Mouse (Mus musculus) heart, embryonic 10.5 days (tissue): ENCODE measurements around the gene Rps5. TPM values are rescaled to one million over a fixed set of nuclear protein-coding genes. Genes with fewer than 3 reads are reported as not detected.
"Not testable (repeated sequence)": the region's sequence is repeated elsewhere in the genome, so short reads cannot be mapped to it uniquely, and the experiment has no call there.

ENCODE experiments used
- DNase-seq: peaks from one replicate; pipeline ENCODE4 v3.0.0-alpha.2; 2017; ENCODE audit warnings: low spot score
- H3K27ac ChIP-seq: fragments of 300-500 bp; sonication (generic); 2 replicates; pipeline ENCODE4 v1.5.1; 2016; ENCODE audit warnings: mild to moderate bottlenecking
- H3K27me3 ChIP-seq: fragments of 300-500 bp; sonication (generic); 2 replicates; pipeline ENCODE4 v1.6.1; 2016; ENCODE audit warnings: mild to moderate bottlenecking; ENCODE audit not compliant: poor library complexity, insufficient read depth, severe bottlenecking
- H3K36me3 ChIP-seq: fragments of 300-500 bp; sonication (generic); 2 replicates; pipeline ENCODE4 v1.6.1; 2016; ENCODE audit warnings: mild to moderate bottlenecking, moderate library complexity
- H3K4me1 ChIP-seq: fragments of 300-500 bp; sonication (generic); 2 replicates; pipeline ENCODE4 v1.6.1; 2016; ENCODE audit warnings: mild to moderate bottlenecking
- H3K4me3 ChIP-seq: fragments of 300-500 bp; sonication (generic); 2 replicates; pipeline ENCODE4 v1.5.1; 2016; ENCODE audit warnings: mild to moderate bottlenecking, moderate library complexity
- H3K9me3 ChIP-seq: fragments of 300-500 bp; sonication (generic); 2 replicates; pipeline ENCODE4 v1.6.1; 2016; ENCODE audit warnings: mild to moderate bottlenecking, moderate library complexity
- WGBS: fragments of 180-500 bp; shearing (Covaris S2); methylation state at CpG from one replicate; pipeline ENCODE4 v1.1.7; 2016; 5-methylcytosine and 5-hydroxymethylcytosine counted together
- polyA plus RNA-seq: library from polyadenylated mRNA; unstranded; fragments of >200 nt; fragmentation: Nextera tagmentation; extraction: Ambion mirVana; gene quantifications from 2 replicates; pipeline ENCODE4 v1.2.1, GENCODE M21; 2016

Gene Rps5
- polyA plus RNA-seq, 1 experiment from 2014 or later, result 793 TPM

- no peak for DNase-seq
- Histone ChIP-seq H3K4me1 (0 out of 2 replicates have a peak, but pooled peaks cover 7% of the 10 kb centered on the region), H3K9me3 (no peaks in the 10 kb centered on the region), H3K27me3 (no peaks in the 10 kb centered on the region), H3K4me3 (no peak overlapping the region), H3K36me3 (peaks cover 62% of the 10 kb centered on the region), H3K27ac (no peak overlapping the region)
- 82% methylated on average over 1 of the region's 1 CpGs for WGBS
Measured at GRCm38 (mm10) chr7:12905146-12905545, 16.9 kb upstream of the Rps5 start.

DNA sequence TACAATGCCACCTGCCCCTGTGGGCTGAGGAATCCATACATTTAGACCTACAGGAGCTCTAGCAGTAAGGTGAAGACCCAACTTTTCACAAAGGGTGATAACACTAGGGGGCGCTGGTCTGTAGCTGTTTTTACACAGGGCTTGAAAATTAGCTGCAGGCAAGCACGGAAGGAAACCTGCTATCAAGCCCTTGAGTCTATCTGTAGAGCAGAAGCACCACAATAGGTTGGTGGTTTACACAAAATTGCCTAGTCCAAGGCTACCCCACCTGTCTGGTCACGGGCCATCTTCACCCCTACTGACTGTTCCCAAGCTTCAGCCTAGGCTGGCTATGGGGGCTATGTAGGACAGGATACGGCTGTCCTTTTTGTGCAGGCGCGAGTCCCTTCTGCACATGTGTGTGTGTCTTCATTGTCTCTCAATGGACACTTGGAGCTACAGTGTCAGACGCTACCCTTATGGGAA is 12.6 kb upstream of the Rps5 start:
- DNase-seq, result peak; percentile 86
- Histone ChIP-seq H3K36me3 (peaks cover 41% of the 10 kb centered on the region), H3K27me3 (no peaks in the 10 kb centered on the region), H3K4me1 (0 out of 2 replicates have a peak, but pooled peaks cover 7% of the 10 kb centered on the region), H3K4me3 (peak overlapping the region; percentile 62), H3K9me3 (no peaks in the 10 kb centered on the region), H3K27ac (peak overlapping the region; percentile 91)
- WGBS, result 34% methylated on average over 7 of the region's 7 CpGs

DNA sequence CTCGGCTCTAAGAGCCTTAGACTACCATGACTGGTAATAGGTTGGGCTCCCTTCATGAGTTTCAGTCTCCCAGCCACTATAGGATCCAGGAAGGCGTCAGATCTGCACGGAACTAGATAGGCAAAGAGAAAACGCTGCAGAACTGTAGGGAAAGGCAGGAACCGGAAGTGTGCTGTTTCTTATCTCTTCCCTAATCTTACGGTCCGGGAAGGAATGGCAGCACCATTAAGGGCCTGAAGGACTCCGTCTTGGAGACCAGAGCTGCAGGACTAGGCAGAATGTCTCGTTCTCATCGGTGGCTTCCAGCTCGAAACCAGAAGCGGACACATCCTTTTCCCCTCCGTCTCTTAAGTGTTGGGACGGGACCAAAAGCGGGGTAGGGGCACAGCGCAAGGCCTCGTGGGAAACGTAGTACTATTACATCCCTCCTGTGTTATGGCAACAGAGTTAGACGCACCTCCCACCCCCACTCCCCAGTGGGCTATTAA is 11.9 kb upstream of the Rps5 start:
- peak; percentile 80 for DNase-seq
- WGBS, result 6% methylated on average over 19 of the region's 19 CpGs
- Histone ChIP-seq H3K4me3 (peak overlapping the region; percentile 62), H3K9me3 (no peaks in the 10 kb centered on the region), H3K27me3 (no peaks in the 10 kb centered on the region), H3K4me1 (0 out of 2 replicates have a peak, but pooled peaks cover 7% of the 10 kb centered on the region), H3K36me3 (peaks cover 34% of the 10 kb centered on the region), H3K27ac (peak overlapping the region; percentile 91)

DNA sequence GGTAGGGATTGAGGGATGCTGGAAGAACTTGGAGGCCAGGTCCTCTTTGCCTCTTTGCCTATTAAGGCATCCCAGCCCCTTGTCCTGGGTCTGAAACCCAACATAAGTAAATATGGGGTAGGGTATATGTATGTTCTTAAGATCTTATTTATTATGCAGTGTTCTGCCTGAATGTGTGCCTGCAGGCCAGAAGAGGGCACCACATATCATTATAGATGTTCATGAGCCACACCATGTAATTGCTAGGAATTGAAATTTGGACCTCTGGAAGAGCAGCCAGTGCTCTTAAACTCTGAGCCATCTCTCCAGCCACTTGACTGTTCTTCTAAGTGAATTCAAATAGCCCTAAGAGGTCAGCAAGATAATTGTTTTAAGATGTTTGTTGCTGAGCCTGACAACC is 8.5 kb upstream of the Rps5 start:
- no peak for DNase-seq

GRCm38 (mm10) chr7:12920495-12920894 is 1.6 kb upstream of the Rps5 start:
- WGBS, result 77% methylated on average over 7 of the region's 8 CpGs
- DNase-seq, H3K9me3 ChIP-seq, H3K4me3 ChIP-seq, H3K27me3 ChIP-seq, H3K27ac ChIP-seq: not testable (repeated sequence)
- H3K36me3 ChIP-seq, result peaks cover 24% of the 10 kb centered on the region
- H3K4me1 ChIP-seq, result peaks cover 14% of the 10 kb centered on the region; the same call in 1 of the 2 replicates

More for the DNA sequence above, 8.5 kb upstream of the Rps5 start:
- H3K4me3 ChIP-seq, result no peak overlapping the region
- H3K27me3 ChIP-seq, result no peaks in the 10 kb centered on the region
- no peak overlapping the region for H3K27ac ChIP-seq
- H3K4me1 ChIP-seq, result 0 out of 2 replicates have a peak, but pooled peaks cover 7% of the 10 kb centered on the region
- H3K9me3 ChIP-seq, result no peaks in the 10 kb centered on the region
- H3K36me3 ChIP-seq, result peaks cover 2% of the 10 kb centered on the region; the same call in 1 of the 2 replicates

DNA sequence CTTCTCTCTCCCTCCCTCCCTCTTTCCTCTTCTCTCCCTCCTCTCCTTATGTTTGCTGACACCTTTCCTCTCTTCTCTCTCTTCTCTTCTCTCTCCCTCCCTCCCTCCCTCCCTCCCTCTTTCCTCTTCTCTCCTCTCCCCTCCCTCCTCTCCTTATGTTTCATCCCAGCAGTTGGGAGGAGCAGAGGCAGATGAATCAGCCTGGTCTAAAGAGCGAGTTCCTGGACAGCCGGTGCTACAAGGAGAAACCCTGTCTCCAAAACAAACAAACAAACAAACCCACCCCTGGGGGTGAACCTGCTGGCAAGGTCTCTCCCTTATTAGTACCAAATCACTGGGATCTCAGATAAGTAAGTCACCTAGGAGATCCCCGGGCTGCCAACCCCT is 779 bp upstream of the Rps5 start:
- H3K4me1 ChIP-seq, result peaks cover 14% of the 10 kb centered on the region; the same call in 1 of the 2 replicates
- no peak for DNase-seq
- H3K9me3 ChIP-seq, result no peaks in the 10 kb centered on the region
- H3K36me3 ChIP-seq, result peaks cover 33% of the 10 kb centered on the region
- H3K27ac ChIP-seq, result peak overlapping the region; percentile 96
- peak overlapping the region; percentile 95 for H3K4me3 ChIP-seq
- H3K27me3 ChIP-seq, result no peaks in the 10 kb centered on the region
- WGBS, result 0% methylated on average over 3 of the region's 3 CpGs

- Histone ChIP-seq H3K36me3 (peaks cover 43% of the 10 kb centered on the region), H3K27me3 (no peaks in the 10 kb centered on the region), H3K4me3 (peak overlapping the region; percentile 95), H3K27ac (peak overlapping the region; percentile 96), H3K9me3 (no peaks in the 10 kb centered on the region), H3K4me1 (peaks cover 20% of the 10 kb centered on the region)
- DNase-seq, result no peak
- WGBS, result 2% methylated on average over 8 of the region's 8 CpGs
Measured at GRCm38 (mm10) chr7:12922729-12923128, 639 bp downstream of the Rps5 start.

- WGBS, result 87% methylated on average over 7 of the region's 7 CpGs
- no peak overlapping the region for H3K4me3 ChIP-seq
- H3K36me3 ChIP-seq, result peaks cover 46% of the 10 kb centered on the region
- H3K4me1 ChIP-seq, result peaks cover 29% of the 10 kb centered on the region
- no peaks in the 10 kb centered on the region for H3K9me3 ChIP-seq
- peaks cover 18% of the 10 kb centered on the region; the same call in 1 of the 2 replicates for H3K27me3 ChIP-seq
- H3K27ac ChIP-seq, result no peak overlapping the region
- DNase-seq, result no peak
Measured at GRCm38 (mm10) chr7:12926316-12926715, 4.2 kb downstream of the Rps5 start.

GRCm38 (mm10) chr7:12927191-12927680 is 5.1 kb downstream of the Rps5 start, which contains the start of gene Rnf225:
Gene Rnf225, plus strand, starts transcription at chr7:12927416.
- Histone ChIP-seq H3K27me3 (peaks cover 18% of the 10 kb centered on the region; the same call in 1 of the 2 replicates), H3K4me3 (peak within 1 kb of the TSS; percentile 62), H3K9me3 (no peaks in the 10 kb centered on the region), H3K4me1 (peaks cover 28% of the 10 kb centered on the region), H3K36me3 (peaks cover 46% of the 10 kb centered on the region), H3K27ac (peak within 1 kb of the TSS; percentile 69)
- DNase-seq, result no peak
- 22% methylated on average over 8 of the region's 8 CpGs for WGBS

DNA sequence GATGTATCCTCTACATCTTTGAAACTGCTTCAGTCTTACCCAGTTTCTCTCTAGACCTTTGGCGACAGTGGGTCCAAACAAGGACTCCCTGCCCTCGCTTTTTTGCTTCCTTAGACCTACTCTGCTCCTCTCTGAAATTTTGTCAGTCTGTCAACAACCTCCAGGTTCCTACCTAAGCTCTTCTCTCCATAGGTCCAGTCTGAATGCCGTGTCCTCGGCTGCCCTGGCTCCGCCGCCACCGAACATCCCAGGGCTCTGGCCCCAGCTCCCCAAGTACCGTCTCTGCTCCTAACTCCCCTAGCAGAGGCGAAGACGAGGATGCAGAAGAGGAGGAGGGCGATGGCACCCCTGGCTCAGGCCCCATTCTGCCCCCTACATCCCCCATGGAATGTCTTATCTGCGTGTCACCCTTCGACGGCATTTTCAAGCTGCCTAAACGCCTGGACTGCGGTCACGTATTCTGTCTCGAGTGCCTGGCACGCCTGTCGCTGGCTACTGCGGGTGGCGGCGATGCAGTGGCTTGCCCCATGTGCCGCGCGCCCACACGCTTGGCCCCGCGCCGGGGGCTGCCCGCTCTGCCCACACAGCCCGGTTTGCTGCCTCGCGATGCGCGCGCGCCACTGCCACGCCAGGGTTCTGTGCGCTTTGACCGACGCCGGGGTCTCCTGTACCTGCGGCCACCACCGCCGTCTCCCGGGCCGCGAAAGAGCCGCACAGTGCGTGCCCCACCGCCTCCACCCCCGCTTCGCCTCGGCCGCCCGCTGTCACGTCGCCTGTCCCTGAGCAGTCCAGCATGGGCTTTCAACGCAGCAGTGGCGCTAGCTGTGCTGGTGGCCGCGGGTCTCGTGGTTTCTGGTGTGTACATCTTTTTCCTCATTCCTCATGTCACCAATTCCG is 5.9 kb downstream of the Rps5 start:
- peaks cover 18% of the 10 kb centered on the region; the same call in 1 of the 2 replicates for H3K27me3 ChIP-seq
- peak overlapping the region; percentile 69 for H3K27ac ChIP-seq
- H3K4me3 ChIP-seq, result peak overlapping the region; percentile 62
- no peak for DNase-seq
- H3K9me3 ChIP-seq, result no peaks in the 10 kb centered on the region
- peaks cover 25% of the 10 kb centered on the region for H3K4me1 ChIP-seq
- peaks cover 46% of the 10 kb centered on the region for H3K36me3 ChIP-seq
- WGBS, result 3% methylated on average over 65 of the region's 65 CpGs

DNA sequence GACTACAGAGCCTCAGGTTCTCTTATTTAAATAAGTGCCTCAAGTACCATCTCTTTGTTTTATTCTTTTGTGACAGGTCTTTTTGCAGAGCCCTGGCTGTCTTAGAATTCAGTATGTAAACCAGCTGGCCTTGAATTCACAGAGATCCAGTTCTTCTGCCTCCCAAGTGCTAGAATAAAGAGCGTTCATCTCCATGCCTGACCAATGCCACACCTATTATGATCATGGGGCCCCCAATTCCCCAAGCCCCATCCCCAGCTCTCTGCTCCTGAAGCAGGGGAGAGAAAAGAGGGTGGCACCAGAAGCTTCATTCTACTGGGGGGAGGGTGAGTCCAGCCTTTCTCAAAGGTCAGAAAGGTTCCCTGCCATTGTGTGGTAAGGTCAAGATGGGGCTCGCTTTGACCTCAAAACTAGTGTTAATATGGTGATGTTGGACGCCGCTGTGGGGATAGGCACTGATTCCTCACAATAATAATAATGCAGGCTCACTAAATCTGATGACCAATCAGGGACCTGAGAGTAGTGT is 11.6 kb downstream of the Rps5 start:
- H3K36me3 ChIP-seq, result 0 out of 2 replicates have a peak, but pooled peaks cover 3% of the 10 kb centered on the region
- peaks cover 1% of the 10 kb centered on the region; the same call in 1 of the 2 replicates for H3K4me1 ChIP-seq
- no peak overlapping the region for H3K27ac ChIP-seq
- DNase-seq, result no peak
- H3K9me3 ChIP-seq, result no peaks in the 10 kb centered on the region
- H3K4me3 ChIP-seq, result no peak overlapping the region
- 81% methylated on average over 4 of the region's 4 CpGs for WGBS
- peaks cover 14% of the 10 kb centered on the region; the same call in 1 of the 2 replicates for H3K27me3 ChIP-seq

- no peak overlapping the region for H3K27ac ChIP-seq
- H3K4me1 ChIP-seq, result no peaks in the 10 kb centered on the region
- H3K4me3 ChIP-seq, result no peak overlapping the region
- H3K9me3 ChIP-seq, result no peaks in the 10 kb centered on the region
- 63% methylated on average over 3 of the region's 3 CpGs for WGBS
- H3K27me3 ChIP-seq, result 0 out of 2 replicates have a peak, but pooled peaks cover 3% of the 10 kb centered on the region
- no peak for DNase-seq
- no peaks in the 10 kb centered on the region for H3K36me3 ChIP-seq
Measured at GRCm38 (mm10) chr7:12934808-12935207, 12.7 kb downstream of the Rps5 start.
